Mouse (Mus musculus): ENCODE measurements at regions not wholly inside any gene's neighbourhood (a gene's known extent, or its start where the extent isn't known, plus 50 kb on each side); places are given as distances from the start of the nearest gene placed in this dataset.

GRCm38 (mm10) chr3:41244960-41245359 is 162.1 kb upstream of the Pgrmc2 start:
- Histone ChIP-seq H3K27me3 (replicated peaks; ENCODE audit: control insufficient read depth, insufficient read depth, low read length) (no peaks in the 10 kb centered on the region), H3K27ac (ENCODE audit: low read depth, low read length) (no peak overlapping the region), H3K9ac (ENCODE audit: low read depth, low read length) (no peak overlapping the region), H3K4me2 (ENCODE audit: low read length) (no peak overlapping the region), H3K36me3 (ENCODE audit: control insufficient read depth, insufficient read depth, low read length) (no peaks in the 10 kb centered on the region), H3K9me3 (ENCODE audit: control insufficient read depth, low read length) (0 out of 2 replicates have a peak, but pooled peaks cover 2% of the 10 kb centered on the region), H3K4me1 (ENCODE audit: control insufficient read depth, insufficient read depth, low read depth, low read length) (no peaks in the 10 kb centered on the region), H3K4me3 (ENCODE audit: low read length) (no peak overlapping the region)
- no peak for ATAC-seq
- WGBS = 60% methylated on average over 2 of the region's 2 CpGs

- Histone ChIP-seq H3K9ac (ENCODE audit: low read depth, low read length) (no peak overlapping the region), H3K9me3 (ENCODE audit: control insufficient read depth, low read length) (no peaks in the 10 kb centered on the region), H3K4me3 (ENCODE audit: low read length) (no peak overlapping the region), H3K27me3 (replicated peaks; ENCODE audit: control insufficient read depth, insufficient read depth, low read length) (no peaks in the 10 kb centered on the region), H3K36me3 (ENCODE audit: control insufficient read depth, insufficient read depth, low read length) (no peaks in the 10 kb centered on the region), H3K27ac (ENCODE audit: low read depth, low read length) (no peak overlapping the region), H3K4me2 (ENCODE audit: low read length) (no peak overlapping the region), H3K4me1 (ENCODE audit: control insufficient read depth, insufficient read depth, low read depth, low read length) (no peaks in the 10 kb centered on the region)
- 92% methylated on average over 8 of the region's 8 CpGs for WGBS
- no peak for ATAC-seq
Measured at GRCm38 (mm10) chr3:41241856-41242552, 159.2 kb upstream of the Pgrmc2 start.

- no peaks in the 10 kb centered on the region for H3K9me3 ChIP-seq (ENCODE audit: control insufficient read depth, low read length)
- H3K27me3 ChIP-seq (replicated peaks; ENCODE audit: control insufficient read depth, insufficient read depth, low read length) = no peaks in the 10 kb centered on the region
- 55% methylated on average over 13 of the region's 13 CpGs for WGBS
- 0 out of 2 replicates have a peak, but pooled peaks have one; percentile 37 for ATAC-seq
- H3K4me2 ChIP-seq (ENCODE audit: low read length) = no peak overlapping the region
- H3K4me3 ChIP-seq (ENCODE audit: low read length) = no peak overlapping the region
- no peak overlapping the region for H3K27ac ChIP-seq (ENCODE audit: low read depth, low read length)
- no peak overlapping the region for H3K9ac ChIP-seq (ENCODE audit: low read depth, low read length)
- H3K36me3 ChIP-seq (ENCODE audit: control insufficient read depth, insufficient read depth, low read length) = no peaks in the 10 kb centered on the region
- no peaks in the 10 kb centered on the region for H3K4me1 ChIP-seq (ENCODE audit: control insufficient read depth, insufficient read depth, low read depth, low read length)
Measured at GRCm38 (mm10) chr3:41239801-41240200, 157.0 kb upstream of the Pgrmc2 start.

- Histone ChIP-seq H3K9ac (ENCODE audit: low read depth, low read length) (no peak overlapping the region), H3K27me3 (replicated peaks; ENCODE audit: control insufficient read depth, insufficient read depth, low read length) (no peaks in the 10 kb centered on the region), H3K4me2 (ENCODE audit: low read length) (no peak overlapping the region), H3K4me3 (ENCODE audit: low read length) (no peak overlapping the region), H3K36me3 (ENCODE audit: control insufficient read depth, insufficient read depth, low read length) (no peaks in the 10 kb centered on the region), H3K9me3 (ENCODE audit: control insufficient read depth, low read length) (no peaks in the 10 kb centered on the region), H3K4me1 (ENCODE audit: control insufficient read depth, insufficient read depth, low read depth, low read length) (no peaks in the 10 kb centered on the region), H3K27ac (ENCODE audit: low read depth, low read length) (no peak overlapping the region)
- WGBS = 76% methylated on average over 6 of the region's 6 CpGs
- ATAC-seq = 0 out of 2 replicates have a peak, but pooled peaks have one; percentile 27
Measured at GRCm38 (mm10) chr3:41239246-41239645, 156.4 kb upstream of the Pgrmc2 start.

GRCm38 (mm10) chr3:41238046-41238445 is 155.2 kb upstream of the Pgrmc2 start:
- Histone ChIP-seq H3K9me3 (ENCODE audit: control insufficient read depth, low read length) (no peaks in the 10 kb centered on the region), H3K27ac (ENCODE audit: low read depth, low read length) (no peak overlapping the region), H3K9ac (ENCODE audit: low read depth, low read length) (no peak overlapping the region), H3K27me3 (replicated peaks; ENCODE audit: control insufficient read depth, insufficient read depth, low read length) (no peaks in the 10 kb centered on the region), H3K4me2 (ENCODE audit: low read length) (no peak overlapping the region), H3K36me3 (ENCODE audit: control insufficient read depth, insufficient read depth, low read length) (no peaks in the 10 kb centered on the region), H3K4me3 (ENCODE audit: low read length) (no peak overlapping the region), H3K4me1 (ENCODE audit: control insufficient read depth, insufficient read depth, low read depth, low read length) (no peaks in the 10 kb centered on the region)
- WGBS = 78% methylated on average over 7 of the region's 7 CpGs
- peak; percentile 20; the same call in 1 of the 2 replicates for ATAC-seq

- no peak for ATAC-seq
- H3K4me1 ChIP-seq (ENCODE audit: control insufficient read depth, insufficient read depth, low read depth, low read length) = no peaks in the 10 kb centered on the region
- H3K9me3 ChIP-seq (ENCODE audit: control insufficient read depth, low read length) = no peaks in the 10 kb centered on the region
- H3K36me3 ChIP-seq (ENCODE audit: control insufficient read depth, insufficient read depth, low read length) = no peaks in the 10 kb centered on the region
- H3K4me3 ChIP-seq (ENCODE audit: low read length) = no peak overlapping the region
- H3K9ac ChIP-seq (ENCODE audit: low read depth, low read length) = no peak overlapping the region
- no peak overlapping the region for H3K27ac ChIP-seq (ENCODE audit: low read depth, low read length)
- no peak overlapping the region for H3K4me2 ChIP-seq (ENCODE audit: low read length)
- WGBS = 93% methylated on average over 2 of the region's 2 CpGs
- no peaks in the 10 kb centered on the region for H3K27me3 ChIP-seq (replicated peaks; ENCODE audit: control insufficient read depth, insufficient read depth, low read length)
Measured at GRCm38 (mm10) chr3:41235610-41236009, 152.8 kb upstream of the Pgrmc2 start.

- WGBS = 61% methylated on average over 9 of the region's 9 CpGs
- H3K9me3 ChIP-seq (ENCODE audit: control insufficient read depth, low read length) = no peaks in the 10 kb centered on the region
- no peak for ATAC-seq
- no peak overlapping the region for H3K4me2 ChIP-seq (ENCODE audit: low read length)
- no peaks in the 10 kb centered on the region for H3K27me3 ChIP-seq (replicated peaks; ENCODE audit: control insufficient read depth, insufficient read depth, low read length)
- H3K4me1 ChIP-seq (ENCODE audit: control insufficient read depth, insufficient read depth, low read depth, low read length) = no peaks in the 10 kb centered on the region
- no peak overlapping the region for H3K9ac ChIP-seq (ENCODE audit: low read depth, low read length)
- H3K27ac ChIP-seq (ENCODE audit: low read depth, low read length) = no peak overlapping the region
- H3K36me3 ChIP-seq (ENCODE audit: control insufficient read depth, insufficient read depth, low read length) = no peaks in the 10 kb centered on the region
- H3K4me3 ChIP-seq (ENCODE audit: low read length) = no peak overlapping the region
Measured at GRCm38 (mm10) chr3:41234994-41235393, 152.1 kb upstream of the Pgrmc2 start.

- WGBS = 65% methylated on average over 7 of the region's 7 CpGs
- Histone ChIP-seq H3K4me2 (ENCODE audit: low read length) (no peak overlapping the region), H3K9me3 (ENCODE audit: control insufficient read depth, low read length) (no peaks in the 10 kb centered on the region), H3K4me1 (ENCODE audit: control insufficient read depth, insufficient read depth, low read depth, low read length) (no peaks in the 10 kb centered on the region), H3K27ac (ENCODE audit: low read depth, low read length) (no peak overlapping the region), H3K9ac (ENCODE audit: low read depth, low read length) (no peak overlapping the region), H3K36me3 (ENCODE audit: control insufficient read depth, insufficient read depth, low read length) (no peaks in the 10 kb centered on the region), H3K27me3 (replicated peaks; ENCODE audit: control insufficient read depth, insufficient read depth, low read length) (no peaks in the 10 kb centered on the region), H3K4me3 (ENCODE audit: low read length) (no peak overlapping the region)
- ATAC-seq = no peak
Measured at GRCm38 (mm10) chr3:41234191-41234590, 151.3 kb upstream of the Pgrmc2 start.

- WGBS = 76% methylated on average over 8 of the region's 8 CpGs
- Histone ChIP-seq H3K9ac (ENCODE audit: low read depth, low read length) (no peak overlapping the region), H3K36me3 (ENCODE audit: control insufficient read depth, insufficient read depth, low read length) (no peaks in the 10 kb centered on the region), H3K4me3 (ENCODE audit: low read length) (no peak overlapping the region), H3K9me3 (ENCODE audit: control insufficient read depth, low read length) (no peaks in the 10 kb centered on the region), H3K4me1 (ENCODE audit: control insufficient read depth, insufficient read depth, low read depth, low read length) (peaks cover 4% of the 10 kb centered on the region), H3K4me2 (ENCODE audit: low read length) (no peak overlapping the region), H3K27ac (ENCODE audit: low read depth, low read length) (no peak overlapping the region), H3K27me3 (replicated peaks; ENCODE audit: control insufficient read depth, insufficient read depth, low read length) (no peaks in the 10 kb centered on the region)
- no peak for ATAC-seq
Measured at GRCm38 (mm10) chr3:41233439-41233838, 150.6 kb upstream of the Pgrmc2 start.
